Mouse (Mus musculus) midbrain, embryonic 10.5 days (tissue): ENCODE measurements around the gene Nav2. TPM values are rescaled to one million over a fixed set of nuclear protein-coding genes. Genes with fewer than 3 reads are reported as not detected.
A peak's percentile ranks its signal among the peaks of the same experiment; 100 is the strongest.

Experiments used
- DNase-seq: peaks from one replicate; pipeline ENCODE4 v3.0.0-alpha.2; 2017; ENCODE audit warnings: low spot score
- H3K27ac ChIP-seq: fragments of 300-500 bp; sonication (generic); replicated peaks from 2 replicates; pipeline ENCODE4 v1.5.1; 2016; ENCODE audit warnings: mild to moderate bottlenecking
- H3K27me3 ChIP-seq: fragments of 300-500 bp; sonication (generic); 2 replicates; pipeline ENCODE4 v1.6.1; 2016; ENCODE audit warnings: low read depth, mild to moderate bottlenecking; ENCODE audit not compliant: poor library complexity, severe bottlenecking
- H3K36me3 ChIP-seq: fragments of 300-500 bp; sonication (generic); 2 replicates; pipeline ENCODE4 v1.6.1; 2016; ENCODE audit warnings: mild to moderate bottlenecking, moderate library complexity
- H3K4me1 ChIP-seq: fragments of 300-500 bp; sonication (generic); 2 replicates; pipeline ENCODE4 v1.6.1; 2016
- H3K4me3 ChIP-seq: fragments of 300-500 bp; sonication (generic); 2 replicates; pipeline ENCODE4 v1.5.1; 2016; ENCODE audit warnings: mild to moderate bottlenecking, moderate library complexity
- H3K9me3 ChIP-seq: fragments of 300-500 bp; sonication (generic); replicated peaks from 2 replicates; pipeline ENCODE4 v1.6.1; 2016; ENCODE audit warnings: mild to moderate bottlenecking
- WGBS: fragments of 180-500 bp; shearing (Covaris S2); methylation state at CpG from one replicate; pipeline ENCODE4 v1.1.7; 2016; 5-methylcytosine and 5-hydroxymethylcytosine counted together
- polyA plus RNA-seq: library from polyadenylated mRNA; unstranded; fragments of >200 nt; fragmentation: Nextera tagmentation; extraction: Ambion mirVana; gene quantifications from 2 replicates; pipeline ENCODE4 v1.2.1, GENCODE M21; 2016

Gene Nav2
- polyA plus RNA-seq, 1 experiment from 2014 or later: 13.7 TPM

- peak overlapping the region; percentile 73 for H3K27ac ChIP-seq
- no peaks in the 10 kb centered on the region for H3K9me3 ChIP-seq
- WGBS: 57% methylated on average over 5 of the region's 5 CpGs
- H3K36me3 ChIP-seq: no peaks in the 10 kb centered on the region
- H3K4me3 ChIP-seq: no peak overlapping the region
- H3K27me3 ChIP-seq: no peaks in the 10 kb centered on the region; the same call in 1 of the 2 replicates
- no peak for DNase-seq
- H3K4me1 ChIP-seq: peaks cover 68% of the 10 kb centered on the region
Measured at GRCm38 (mm10) chr7:49341151-49341918, 432.8 kb downstream of the Nav2 start.

- H3K9me3 ChIP-seq: no peaks in the 10 kb centered on the region
- peaks cover 61% of the 10 kb centered on the region for H3K4me1 ChIP-seq
- no peak overlapping the region for H3K4me3 ChIP-seq
- DNase-seq: no peak
- H3K27ac ChIP-seq: peak overlapping the region; percentile 73
- H3K36me3 ChIP-seq: no peaks in the 10 kb centered on the region
- WGBS: 80% methylated on average over 2 of the region's 2 CpGs
- H3K27me3 ChIP-seq: no peaks in the 10 kb centered on the region; the same call in 1 of the 2 replicates
Measured at GRCm38 (mm10) chr7:49341919-49342529, 433.5 kb downstream of the Nav2 start.

- no peak overlapping the region for H3K4me3 ChIP-seq
- H3K9me3 ChIP-seq: no peaks in the 10 kb centered on the region
- H3K27me3 ChIP-seq: peaks cover 5% of the 10 kb centered on the region
- H3K4me1 ChIP-seq: peaks cover 60% of the 10 kb centered on the region
- no peaks in the 10 kb centered on the region for H3K36me3 ChIP-seq
- H3K27ac ChIP-seq: peak overlapping the region; percentile 49
- DNase-seq: no peak
- WGBS: 47% methylated on average over 13 of the region's 13 CpGs
Measured at GRCm38 (mm10) chr7:49342556-49343080, 434.1 kb downstream of the Nav2 start.

GRCm38 (mm10) chr7:49343081-49343600, 434.6 kb downstream of the Nav2 start:
- DNase-seq: no peak
- no peaks in the 10 kb centered on the region for H3K36me3 ChIP-seq
- H3K27ac ChIP-seq: peak overlapping the region; percentile 49
- WGBS: 25% methylated on average over 16 of the region's 16 CpGs
- H3K4me1 ChIP-seq: peaks cover 60% of the 10 kb centered on the region
- H3K27me3 ChIP-seq: peaks cover 10% of the 10 kb centered on the region
- no peaks in the 10 kb centered on the region for H3K9me3 ChIP-seq
- peak overlapping the region; percentile 19; the same call in 1 of the 2 replicates for H3K4me3 ChIP-seq

GRCm38 (mm10) chr7:49343752-49344484, 435.4 kb downstream of the Nav2 start:
- Histone ChIP-seq H3K27me3 (peaks cover 10% of the 10 kb centered on the region), H3K36me3 (no peaks in the 10 kb centered on the region), H3K27ac (peak overlapping the region; percentile 49; the same call in 1 of the 2 replicates), H3K9me3 (no peaks in the 10 kb centered on the region), H3K4me3 (no peak overlapping the region), H3K4me1 (peaks cover 66% of the 10 kb centered on the region)
- no peak for DNase-seq
- WGBS: 59% methylated on average over 4 of the region's 4 CpGs

GRCm38 (mm10) chr7:49347338-49348272, 439.1 kb downstream of the Nav2 start:
- Histone ChIP-seq H3K36me3 (no peaks in the 10 kb centered on the region), H3K9me3 (no peaks in the 10 kb centered on the region), H3K4me1 (peaks cover 51% of the 10 kb centered on the region), H3K4me3 (no peak overlapping the region), H3K27ac (0 out of 2 replicates have a peak overlapping the region, but pooled peaks have one; percentile 17), H3K27me3 (peaks cover 10% of the 10 kb centered on the region)
- WGBS: 35% methylated on average over 16 of the region's 16 CpGs
- DNase-seq: no peak

- DNase-seq: no peak
- Histone ChIP-seq H3K36me3 (no peaks in the 10 kb centered on the region), H3K27me3 (peaks cover 10% of the 10 kb centered on the region), H3K4me3 (no peak overlapping the region), H3K9me3 (no peaks in the 10 kb centered on the region), H3K27ac (no peak overlapping the region), H3K4me1 (peaks cover 41% of the 10 kb centered on the region)
- 19% methylated on average over 2 of the region's 2 CpGs for WGBS
Measured at GRCm38 (mm10) chr7:49348636-49349035, 440.1 kb downstream of the Nav2 start.

GRCm38 (mm10) chr7:49350321-49351007, 441.9 kb downstream of the Nav2 start:
- no peak overlapping the region for H3K4me3 ChIP-seq
- H3K27me3 ChIP-seq: peaks cover 10% of the 10 kb centered on the region
- no peaks in the 10 kb centered on the region for H3K9me3 ChIP-seq
- no peaks in the 10 kb centered on the region for H3K36me3 ChIP-seq
- H3K4me1 ChIP-seq: peaks cover 43% of the 10 kb centered on the region
- H3K27ac ChIP-seq: no peak overlapping the region
- 85% methylated on average over 8 of the region's 8 CpGs for WGBS
- DNase-seq: no peak

- Histone ChIP-seq H3K4me3 (no peak overlapping the region), H3K36me3 (no peaks in the 10 kb centered on the region), H3K9me3 (no peaks in the 10 kb centered on the region), H3K27ac (peak overlapping the region; percentile 63; the same call in 1 of the 2 replicates), H3K27me3 (peaks cover 10% of the 10 kb centered on the region), H3K4me1 (peaks cover 41% of the 10 kb centered on the region)
- DNase-seq: no peak
- 58% methylated on average over 11 of the region's 11 CpGs for WGBS
Measured at GRCm38 (mm10) chr7:49351596-49352258, 443.2 kb downstream of the Nav2 start.

GRCm38 (mm10) chr7:49357441-49358165, 449.1 kb downstream of the Nav2 start:
- no peaks in the 10 kb centered on the region for H3K9me3 ChIP-seq
- DNase-seq: no peak
- 90% methylated on average over 18 of the region's 18 CpGs for WGBS
- H3K36me3 ChIP-seq: no peaks in the 10 kb centered on the region
- no peak overlapping the region for H3K4me3 ChIP-seq
- H3K4me1 ChIP-seq: peaks cover 42% of the 10 kb centered on the region
- H3K27ac ChIP-seq: no peak overlapping the region
- H3K27me3 ChIP-seq: no peaks in the 10 kb centered on the region
